Mouse (Mus musculus): Measurements from ENCODE around the gene Rab33a.

Rab33a gene

DNA sequence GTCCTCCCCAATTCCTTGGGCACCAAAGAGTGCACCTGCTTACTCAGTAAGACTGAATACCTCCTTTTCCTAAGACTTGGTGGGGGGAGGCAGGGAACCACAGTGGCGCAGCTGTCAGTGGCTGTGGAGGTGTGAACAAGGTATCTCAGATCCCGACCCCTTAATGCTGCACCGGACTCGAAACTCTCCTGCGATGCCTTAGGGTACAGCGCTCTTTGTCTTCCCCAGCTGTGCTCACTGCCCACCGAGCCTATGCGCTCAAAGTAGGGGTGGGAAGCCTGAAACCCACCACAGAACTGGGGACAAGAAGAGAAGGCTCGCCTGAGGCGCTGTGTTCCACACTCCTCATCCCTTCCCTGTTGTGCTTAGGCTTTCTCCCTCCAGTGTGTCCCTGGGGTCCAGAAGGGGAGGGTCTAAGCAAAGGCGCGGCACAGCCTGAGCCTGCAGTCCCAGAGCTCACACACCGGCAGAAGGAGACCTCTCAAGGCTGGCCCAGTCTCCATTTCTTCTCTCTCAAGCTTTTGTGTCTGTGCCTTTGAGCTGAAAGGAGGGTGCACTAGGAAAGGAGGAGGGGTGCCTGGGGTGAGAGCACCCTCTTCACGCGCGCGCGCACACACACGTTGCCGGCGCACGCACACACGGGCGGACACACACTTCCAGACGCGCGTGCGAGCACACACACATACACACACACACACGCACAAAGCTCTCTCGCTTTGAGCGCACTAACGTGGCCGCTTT lies at the start of gene Rab33a:
TSS of gene Rab33a (plus strand) at position 478 of the 741 bp plus-strand sequence.
- peak; percentile 45 for DNase-seq

DNA sequence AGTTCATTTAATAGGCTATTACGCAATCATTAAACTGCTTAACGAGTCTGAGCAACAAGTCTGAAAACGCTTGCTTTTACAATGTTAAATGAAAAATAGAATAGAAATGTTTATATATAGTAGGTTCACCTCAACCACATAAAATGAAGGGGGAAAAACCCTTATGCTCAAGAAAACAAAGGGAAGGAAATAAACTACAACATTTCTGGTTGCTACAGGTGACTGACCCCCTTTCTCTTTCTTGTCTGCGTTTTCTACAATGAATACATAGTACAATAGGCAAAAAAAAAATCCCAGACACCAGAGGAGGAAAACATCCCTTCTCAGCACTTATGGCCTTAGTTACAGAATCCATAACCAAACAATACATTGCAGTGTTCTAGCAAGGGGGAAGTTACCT lies 38.0 kb upstream of the Rab33a start:
- no peak for DNase-seq

DNA sequence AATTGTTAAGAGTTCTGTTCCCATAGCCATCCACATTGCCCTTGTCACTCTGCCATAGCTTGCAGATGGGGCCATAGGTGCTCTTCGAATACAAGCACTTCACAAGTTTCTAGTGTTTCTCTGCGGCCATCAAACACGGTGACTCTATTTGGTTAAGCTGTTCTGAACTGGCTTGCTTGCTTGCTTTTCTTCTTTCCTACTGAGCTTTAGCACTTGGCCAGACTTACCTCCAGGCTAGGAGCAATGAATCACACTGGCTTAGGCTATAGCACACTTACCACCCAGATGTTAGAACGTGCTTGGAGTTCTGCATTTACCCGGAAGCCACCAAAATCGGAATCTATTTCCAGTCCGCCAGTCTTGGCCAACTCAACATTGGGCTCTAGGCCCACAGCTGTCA lies 37.4 kb upstream of the Rab33a start:
- no peak for DNase-seq

DNA sequence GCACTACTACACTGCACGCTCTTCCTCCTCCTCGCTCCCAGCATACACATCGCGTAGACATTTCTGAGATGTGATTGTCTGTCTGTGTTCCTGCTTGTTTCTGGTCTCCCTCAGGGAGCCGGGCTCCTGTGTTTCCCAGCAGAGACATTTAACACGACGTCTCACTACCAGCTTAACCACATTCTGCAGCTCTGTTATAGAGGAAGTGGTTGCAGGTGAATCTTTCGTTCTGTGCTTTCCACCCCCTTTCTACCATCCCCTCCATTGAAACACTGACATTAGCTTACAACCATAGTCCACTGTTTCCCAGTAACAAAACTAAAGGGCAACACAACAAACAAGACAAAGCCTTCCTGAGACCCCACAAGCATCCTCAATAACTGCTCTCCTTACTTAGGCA lies 25.3 kb upstream of the Rab33a start:
- DNase-seq: no peak

DNA sequence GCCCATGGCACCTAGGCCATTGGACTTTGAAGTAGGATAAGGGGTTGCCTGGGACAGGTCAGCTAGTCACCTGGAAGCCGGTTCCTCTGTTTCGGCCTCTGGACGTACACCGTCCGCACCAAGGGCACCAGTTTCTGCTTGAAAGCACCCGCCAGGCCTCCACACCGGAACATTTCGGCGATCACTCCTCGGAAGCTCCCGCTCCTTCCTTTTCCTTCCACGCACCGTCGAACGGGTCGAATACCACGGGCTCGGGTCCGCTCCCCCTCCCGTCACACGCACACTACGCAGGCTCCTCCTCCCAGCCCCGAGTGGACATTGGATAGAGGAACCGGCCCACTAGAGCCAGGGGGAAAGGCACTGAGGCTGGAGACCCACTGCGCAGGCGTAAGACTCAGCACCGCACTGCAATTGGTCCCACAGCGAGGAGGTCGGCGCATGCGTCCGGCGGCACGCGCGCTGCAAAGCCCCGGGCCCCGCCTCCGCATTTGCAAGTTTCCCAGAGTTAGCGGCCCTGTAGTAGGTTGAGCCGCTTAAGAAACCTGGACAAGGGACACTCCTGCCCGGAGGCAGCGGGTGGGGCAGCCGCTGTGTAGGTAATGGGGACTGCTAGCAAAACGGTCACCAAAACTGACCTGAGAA lies 5.8 kb upstream of the Rab33a start, which contains the start of gene Aifm1:
TSS of gene Aifm1 (minus strand) at position 398 of the 642 bp plus-strand sequence.
- peak; percentile 89 for DNase-seq

DNA sequence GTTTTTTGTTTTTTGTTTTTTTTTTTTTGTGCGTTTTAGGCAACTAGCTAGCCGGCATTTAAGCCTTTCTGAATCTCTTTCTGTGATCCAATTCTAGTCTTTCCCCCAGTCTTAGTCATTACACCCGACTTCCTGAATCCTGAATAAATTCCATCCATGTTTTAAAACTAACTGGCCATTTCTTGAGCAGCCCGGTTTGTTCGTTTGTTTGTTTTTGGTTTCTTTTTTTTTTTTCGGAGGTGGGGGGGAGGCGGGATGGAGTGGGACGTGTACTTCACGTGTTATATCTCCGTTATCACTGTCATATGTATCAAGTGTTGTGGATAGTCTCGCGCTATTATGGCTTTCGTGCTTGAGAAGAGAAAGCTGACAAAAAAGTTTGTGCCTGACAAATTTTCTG lies 5.3 kb upstream of the Rab33a start:
- peak; percentile 2 for DNase-seq

DNA sequence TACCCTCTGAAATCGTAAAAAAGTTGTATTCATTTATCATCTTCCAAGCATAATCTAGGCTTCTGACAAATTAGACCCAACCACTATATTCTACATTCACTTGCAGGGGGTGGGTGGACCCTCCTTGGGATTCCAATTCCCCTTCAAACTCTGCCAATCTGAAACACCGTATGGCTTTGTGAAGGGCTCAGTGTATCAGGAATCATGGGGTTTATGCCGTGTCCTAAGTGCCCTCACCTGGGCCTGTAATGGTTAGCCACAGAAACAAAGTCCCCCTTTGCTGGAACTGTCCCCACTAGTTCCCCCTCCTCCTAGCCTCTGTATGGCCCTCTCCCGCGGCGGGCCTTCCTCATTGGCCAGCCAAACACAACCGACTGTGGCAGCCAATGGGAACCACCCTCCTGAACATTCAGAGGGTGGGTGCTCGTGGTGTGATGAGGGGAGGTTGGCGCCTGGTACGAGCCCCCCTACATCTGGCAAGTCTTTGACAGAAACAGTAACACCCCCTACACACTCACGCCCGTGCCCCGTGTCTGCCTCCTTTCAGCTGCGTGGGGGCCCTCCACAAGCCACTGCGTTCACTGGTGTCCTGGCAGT lies 776 bp upstream of the Rab33a start:
- peak; percentile 61 for DNase-seq

DNA sequence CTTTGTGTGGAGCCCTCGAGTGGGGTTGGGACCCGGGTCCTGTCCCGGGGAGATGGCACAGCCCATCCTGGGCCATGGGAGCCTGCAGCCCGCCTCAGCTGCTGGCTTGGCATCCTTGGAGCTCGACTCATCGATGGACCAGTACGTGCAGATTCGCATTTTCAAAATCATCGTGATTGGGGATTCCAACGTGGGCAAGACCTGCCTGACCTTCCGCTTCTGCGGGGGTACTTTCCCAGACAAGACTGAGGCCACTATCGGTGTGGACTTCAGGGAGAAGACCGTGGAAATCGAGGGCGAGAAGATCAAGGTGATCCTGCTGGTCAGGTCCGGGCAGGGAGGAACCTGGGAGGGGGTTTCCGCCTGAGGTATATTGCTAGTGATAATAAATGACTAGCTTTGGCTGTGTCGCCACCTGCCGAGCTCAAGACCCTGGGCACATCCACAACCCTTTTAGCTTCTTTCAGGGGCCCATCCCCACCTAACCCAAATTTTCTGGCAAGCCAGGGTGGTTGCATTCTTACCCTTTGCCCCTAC lies 532 bp downstream of the Rab33a start:
- DNase-seq: peak; percentile 31

DNA sequence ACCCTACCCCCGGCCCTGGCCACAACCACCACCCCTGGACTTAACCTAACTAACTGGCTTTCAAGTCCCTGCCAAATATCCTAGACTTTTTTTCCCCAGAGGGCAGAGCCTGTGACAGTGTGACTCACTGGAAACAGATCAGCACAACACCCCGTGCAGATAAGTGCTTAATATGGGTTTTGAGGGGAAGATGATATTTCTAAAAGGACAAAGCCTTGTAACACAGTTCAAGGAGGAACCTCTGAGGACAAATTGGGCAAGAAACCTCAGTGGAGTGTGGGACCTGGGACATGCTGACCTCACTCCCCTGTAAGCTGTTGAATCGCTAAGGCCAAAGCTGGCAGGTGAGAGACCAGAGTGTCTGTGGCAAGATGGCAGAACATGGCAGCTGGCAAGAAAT lies 2.6 kb downstream of the Rab33a start:
- DNase-seq: no peak

DNA sequence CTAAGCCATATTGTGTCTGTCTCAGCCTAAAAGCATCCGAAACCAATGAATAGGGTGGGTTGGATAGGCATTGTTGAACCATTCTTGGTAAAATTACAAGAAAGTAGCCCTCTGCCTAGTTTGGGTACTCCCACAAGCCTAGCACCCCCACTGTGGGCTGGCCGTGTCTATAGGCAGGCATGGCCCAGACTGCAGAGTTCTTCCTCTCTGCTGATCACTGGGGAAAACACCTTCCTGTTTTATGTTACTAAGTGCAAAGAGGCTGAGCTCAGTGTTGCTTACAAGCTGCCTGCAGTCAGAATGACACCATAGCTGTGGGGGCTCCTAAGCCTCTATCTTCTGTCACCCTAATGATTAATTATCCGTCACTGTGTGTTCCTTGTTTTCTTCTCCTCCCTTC lies 4.4 kb downstream of the Rab33a start:
- DNase-seq: peak; percentile 5

DNA sequence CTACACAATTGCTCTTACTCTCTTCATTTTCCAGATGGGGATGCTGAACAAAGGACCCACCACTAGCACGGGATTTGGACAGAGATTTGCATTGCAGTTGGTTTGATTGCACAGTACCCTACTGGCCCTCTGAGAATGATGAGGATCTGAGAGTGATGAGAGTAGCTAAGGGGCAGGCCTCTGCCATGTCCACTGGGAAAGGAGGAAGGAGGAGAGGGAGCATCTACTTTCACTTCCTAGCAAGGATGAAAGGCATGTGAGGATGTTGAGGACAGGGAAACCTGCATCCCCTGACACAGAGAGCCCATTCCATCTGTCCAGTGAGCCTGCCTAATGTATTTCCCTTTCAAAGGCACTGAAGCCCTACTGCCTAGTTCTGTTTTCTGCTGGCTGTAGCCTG lies 6.2 kb downstream of the Rab33a start:
- no peak for DNase-seq

DNA sequence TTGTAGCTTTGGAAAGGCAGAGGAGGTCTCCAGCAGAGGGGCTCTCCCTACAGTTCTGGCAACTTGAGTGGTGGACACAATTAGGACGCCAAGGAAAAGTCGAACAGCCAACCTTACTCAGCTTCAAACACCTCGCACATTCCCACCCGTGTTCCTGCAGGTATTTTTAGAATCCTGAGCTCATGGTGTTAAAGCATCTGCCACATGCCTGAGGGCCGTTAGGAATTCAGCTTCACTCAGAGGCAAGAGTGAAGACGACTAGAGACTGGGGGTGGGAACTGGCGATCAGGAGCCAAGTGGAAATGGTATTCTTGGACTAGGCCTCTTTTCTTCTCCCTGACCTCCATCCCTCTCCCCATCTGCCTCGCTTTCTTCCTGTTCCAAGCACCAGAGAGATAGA lies 6.8 kb downstream of the Rab33a start:
- DNase-seq: no peak

DNA sequence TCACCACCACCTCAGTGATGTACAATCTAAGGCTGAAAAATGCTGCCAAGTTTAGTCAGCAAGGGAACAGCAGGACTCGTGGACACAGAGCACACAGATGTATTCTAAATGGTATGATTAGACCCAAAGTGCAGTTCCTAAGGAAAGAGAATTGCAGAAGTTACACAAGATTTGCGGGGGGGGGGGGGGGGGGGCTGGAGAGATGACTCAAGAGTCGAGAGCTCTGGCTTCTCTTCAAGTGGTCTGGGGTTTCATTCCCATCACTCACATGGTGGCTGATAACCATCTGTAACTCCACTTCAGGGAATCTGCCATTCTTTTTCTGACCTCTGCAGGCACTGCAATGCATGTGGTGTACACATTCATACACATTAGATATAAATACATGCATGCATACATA lies 7.3 kb downstream of the Rab33a start:
- DNase-seq: no peak

DNA sequence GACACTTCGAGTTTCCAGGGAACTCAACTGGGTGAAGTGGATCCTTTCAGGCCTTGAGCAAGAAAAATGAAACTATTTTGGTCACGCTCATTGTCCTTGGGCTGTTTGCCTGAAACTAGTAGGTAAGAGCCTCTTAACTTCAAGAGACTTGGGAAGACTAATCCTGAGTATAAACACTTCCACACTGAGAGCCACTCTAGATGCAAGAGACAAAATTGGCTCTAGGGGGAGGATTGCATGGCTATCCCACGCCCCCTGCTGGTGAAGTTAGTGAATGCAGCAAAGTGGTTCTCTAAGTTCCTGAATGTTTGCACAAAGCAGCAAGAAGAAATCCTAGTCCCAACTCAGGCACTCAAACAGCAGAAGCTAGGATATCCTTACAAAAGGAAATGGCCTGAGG lies 13.1 kb downstream of the Rab33a start:
- peak; percentile 74 for DNase-seq

All from thymus, postnatal 14 days (tissue).